Mouse (Mus musculus) lung, embryonic 16.5 days (tissue): ENCODE results near the gene Prkce. TPM values are rescaled to one million over a fixed set of nuclear protein-coding genes. Genes with fewer than 3 reads are reported as not detected.

Source experiments
- ATAC-seq: fragments of 200-750 bp; cut with Nextera tagmentation; 2 replicates; pipeline ENCODE4 v1.8.0; 2017; ENCODE audit warnings: low read depth, mild to moderate bottlenecking, moderate library complexity
- H3K27ac ChIP-seq: fragments of 300-500 bp; sonication (generic); 2 replicates; pipeline ENCODE4 v1.5.1; 2014; ENCODE audit warnings: mild to moderate bottlenecking, control low read depth, low read length
- H3K27me3 ChIP-seq: fragments of 300-500 bp; sonication (generic); 2 replicates; pipeline ENCODE4 v1.6.1; 2014; ENCODE audit warnings: low read depth, low read length, mixed read lengths; ENCODE audit not compliant: control insufficient read depth, insufficient read depth
- H3K36me3 ChIP-seq: fragments of 300-500 bp; sonication (generic); 2 replicates; pipeline ENCODE4 v1.6.1; 2014; ENCODE audit warnings: low read length; ENCODE audit not compliant: control insufficient read depth, insufficient read depth
- H3K4me1 ChIP-seq: fragments of 300-500 bp; sonication (generic); replicated peaks from 2 replicates; pipeline ENCODE4 v1.6.1; 2014; ENCODE audit warnings: low read length, mixed read lengths; ENCODE audit not compliant: control insufficient read depth, insufficient read depth
- H3K4me2 ChIP-seq: fragments of 300-500 bp; sonication (generic); 2 replicates; pipeline ENCODE4 v1.6.1; 2014; ENCODE audit warnings: low read depth, low read length, control low read depth
- H3K4me3 ChIP-seq: fragments of 300-500 bp; sonication (generic); 2 replicates; pipeline ENCODE4 v1.5.1; 2014; ENCODE audit warnings: mild to moderate bottlenecking, low read length, control low read depth
- H3K9ac ChIP-seq: fragments of 300-500 bp; sonication (generic); 2 replicates; pipeline ENCODE4 v1.6.1; 2014; ENCODE audit warnings: low read length, control low read depth
- H3K9me3 ChIP-seq: fragments of 300-500 bp; sonication (generic); 2 replicates; pipeline ENCODE4 v1.6.1; 2016; ENCODE audit warnings: low read length; ENCODE audit not compliant: control insufficient read depth
- WGBS: fragments of 180-500 bp; shearing (Covaris S2); extraction: QIAGEN DNeasy Blood & Tissue Kit; methylation state at CpG from one replicate; pipeline ENCODE4 v1.1.7; 2014; 5-methylcytosine and 5-hydroxymethylcytosine counted together
- polyA plus RNA-seq: library from polyadenylated mRNA; unstranded; fragments of >200 nt; fragmentation: Nextera tagmentation; extraction: Ambion mirVana; gene quantifications from 2 replicates; pipeline ENCODE4 v1.2.1, GENCODE M21; 2015

The Prkce gene
- polyA plus RNA-seq, 1 experiment from 2014 or later, result 4.9 TPM

DNA sequence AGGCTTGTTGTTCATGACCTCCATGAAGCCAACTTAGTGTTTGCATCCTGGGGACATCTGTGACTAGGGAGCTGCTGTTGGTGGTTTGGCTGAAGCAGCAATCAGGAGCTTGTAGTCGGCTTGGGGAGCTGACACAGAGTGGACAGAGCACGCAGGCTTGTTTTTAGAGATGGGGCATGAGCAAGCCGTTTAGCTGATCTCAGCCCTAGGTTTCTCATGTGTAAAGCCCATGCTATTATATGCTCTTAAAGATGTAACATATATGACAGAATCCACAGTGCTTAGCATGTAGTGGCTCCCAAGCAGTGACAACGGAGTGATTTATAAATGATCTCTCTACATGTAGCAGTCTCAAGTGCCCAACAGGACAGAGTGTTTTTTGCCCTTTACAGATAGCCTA is 148.3 kb downstream of the Prkce start:
- Histone ChIP-seq H3K27me3 (no peaks in the 10 kb centered on the region), H3K4me3 (no peak overlapping the region), H3K9ac (no peak overlapping the region), H3K4me1 (peaks cover 13% of the 10 kb centered on the region), H3K27ac (no peak overlapping the region), H3K4me2 (no peak overlapping the region), H3K9me3 (no peaks in the 10 kb centered on the region), H3K36me3 (no peaks in the 10 kb centered on the region)
- ATAC-seq, result no peak
- 80% methylated on average over 4 of the region's 4 CpGs for WGBS

- no peaks in the 10 kb centered on the region for H3K9me3 ChIP-seq
- no peak overlapping the region for H3K27ac ChIP-seq
- no peaks in the 10 kb centered on the region for H3K27me3 ChIP-seq
- H3K9ac ChIP-seq, result no peak overlapping the region
- H3K36me3 ChIP-seq, result no peaks in the 10 kb centered on the region
- H3K4me1 ChIP-seq, result peaks cover 13% of the 10 kb centered on the region
- no peak for ATAC-seq
- 81% methylated on average over 5 of the region's 5 CpGs for WGBS
- no peak overlapping the region for H3K4me2 ChIP-seq
- H3K4me3 ChIP-seq, result no peak overlapping the region
Measured at GRCm38 (mm10) chr17:86316771-86317170, 149.2 kb downstream of the Prkce start.

- H3K27ac ChIP-seq, result no peak overlapping the region
- H3K4me1 ChIP-seq, result peaks cover 13% of the 10 kb centered on the region
- H3K4me2 ChIP-seq, result no peak overlapping the region
- no peak overlapping the region for H3K4me3 ChIP-seq
- ATAC-seq, result no peak
- no peaks in the 10 kb centered on the region for H3K9me3 ChIP-seq
- H3K36me3 ChIP-seq, result no peaks in the 10 kb centered on the region
- H3K9ac ChIP-seq, result no peak overlapping the region
- WGBS, result 48% methylated on average over 4 of the region's 4 CpGs
- H3K27me3 ChIP-seq, result no peaks in the 10 kb centered on the region
Measured at GRCm38 (mm10) chr17:86317197-86317596, 149.6 kb downstream of the Prkce start.

DNA sequence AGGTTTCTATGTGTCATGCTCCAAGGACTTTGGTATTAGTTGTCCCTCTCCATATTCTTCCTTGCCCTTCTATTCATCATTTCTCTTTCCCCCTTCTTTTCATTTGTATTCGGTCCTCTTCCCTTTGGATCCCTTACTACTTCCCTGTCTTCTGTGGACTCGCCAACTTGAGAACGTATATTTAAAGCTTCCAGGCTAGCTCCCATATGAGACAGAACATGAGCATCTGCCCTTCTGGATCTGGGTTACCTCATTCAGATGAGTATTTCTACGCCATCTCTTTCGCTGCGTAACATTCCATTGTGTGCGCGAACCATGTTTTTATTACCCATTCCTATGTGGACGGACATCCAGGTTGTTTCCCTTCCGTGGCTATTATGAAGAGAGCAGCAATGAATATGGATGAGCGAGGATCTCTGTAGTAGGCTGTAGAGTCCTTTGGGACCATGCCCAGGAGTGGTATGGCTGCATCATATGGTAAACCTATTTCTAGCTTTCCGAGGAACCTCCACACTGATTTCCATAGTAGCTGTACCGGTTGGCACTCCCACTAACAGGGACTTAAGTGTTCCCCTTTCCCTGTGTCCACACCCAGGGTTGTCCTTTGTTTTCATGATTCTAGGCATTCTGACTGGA is 152.5 kb downstream of the Prkce start:
- Histone ChIP-seq H3K9me3 (no peaks in the 10 kb centered on the region), H3K27ac (no peak overlapping the region), H3K27me3 (no peaks in the 10 kb centered on the region), H3K4me2 (no peak overlapping the region), H3K9ac (no peak overlapping the region), H3K4me1 (peaks cover 5% of the 10 kb centered on the region; the same call in 1 of the 2 replicates), H3K4me3 (no peak overlapping the region), H3K36me3 (no peaks in the 10 kb centered on the region)
- 94% methylated on average over 13 of the region's 13 CpGs for WGBS
- no peak for ATAC-seq

DNA sequence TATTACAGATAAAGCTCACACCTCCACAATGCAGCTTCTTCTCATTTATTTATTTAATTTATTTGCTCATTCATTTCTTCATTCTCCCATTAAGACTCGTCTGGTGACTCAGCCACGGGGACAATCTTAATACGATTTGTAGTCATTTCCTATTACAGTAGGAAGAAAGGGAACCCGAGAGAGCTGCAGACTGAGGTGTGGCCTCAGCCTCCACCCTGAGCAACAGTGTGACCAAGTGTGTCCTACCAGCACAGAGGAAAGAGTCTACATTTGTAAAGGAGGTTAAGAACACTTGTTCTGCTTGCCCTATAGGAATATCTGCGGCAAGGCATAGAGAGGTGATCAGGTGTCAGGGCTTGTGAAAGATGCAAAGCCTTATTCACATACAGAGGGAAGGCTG is 155.3 kb downstream of the Prkce start:
- H3K4me3 ChIP-seq, result no peak overlapping the region
- H3K9ac ChIP-seq, result no peak overlapping the region
- WGBS, result 52% methylated on average over 5 of the region's 5 CpGs
- H3K4me2 ChIP-seq, result no peak overlapping the region
- no peaks in the 10 kb centered on the region for H3K36me3 ChIP-seq
- H3K4me1 ChIP-seq, result peaks cover 5% of the 10 kb centered on the region; the same call in 1 of the 2 replicates
- ATAC-seq, result no peak
- H3K9me3 ChIP-seq, result no peaks in the 10 kb centered on the region
- H3K27me3 ChIP-seq, result no peaks in the 10 kb centered on the region
- H3K27ac ChIP-seq, result no peak overlapping the region

GRCm38 (mm10) chr17:86323310-86323709 is 155.7 kb downstream of the Prkce start:
- no peaks in the 10 kb centered on the region for H3K27me3 ChIP-seq
- H3K27ac ChIP-seq, result no peak overlapping the region
- no peaks in the 10 kb centered on the region for H3K9me3 ChIP-seq
- no peak overlapping the region for H3K4me3 ChIP-seq
- no peak overlapping the region for H3K9ac ChIP-seq
- 43% methylated on average over 4 of the region's 4 CpGs for WGBS
- no peak for ATAC-seq
- no peak overlapping the region for H3K4me2 ChIP-seq
- no peaks in the 10 kb centered on the region for H3K36me3 ChIP-seq
- H3K4me1 ChIP-seq, result peaks cover 5% of the 10 kb centered on the region; the same call in 1 of the 2 replicates

GRCm38 (mm10) chr17:86323909-86324686 is 156.5 kb downstream of the Prkce start:
- no peak overlapping the region for H3K4me3 ChIP-seq
- no peaks in the 10 kb centered on the region for H3K9me3 ChIP-seq
- no peak overlapping the region for H3K27ac ChIP-seq
- peaks cover 11% of the 10 kb centered on the region for H3K4me1 ChIP-seq
- H3K4me2 ChIP-seq, result no peak overlapping the region
- H3K36me3 ChIP-seq, result no peaks in the 10 kb centered on the region
- 44% methylated on average over 6 of the region's 6 CpGs for WGBS
- H3K9ac ChIP-seq, result no peak overlapping the region
- no peaks in the 10 kb centered on the region for H3K27me3 ChIP-seq
- ATAC-seq, result no peak

- WGBS, result 75% methylated on average over 7 of the region's 7 CpGs
- Histone ChIP-seq H3K4me3 (no peak overlapping the region), H3K4me2 (no peak overlapping the region), H3K27me3 (no peaks in the 10 kb centered on the region), H3K27ac (no peak overlapping the region), H3K9ac (no peak overlapping the region), H3K4me1 (peaks cover 18% of the 10 kb centered on the region), H3K9me3 (no peaks in the 10 kb centered on the region), H3K36me3 (no peaks in the 10 kb centered on the region)
- no peak for ATAC-seq
Measured at GRCm38 (mm10) chr17:86324756-86325155, 157.2 kb downstream of the Prkce start.

- Histone ChIP-seq H3K27me3 (no peaks in the 10 kb centered on the region), H3K4me2 (no peak overlapping the region), H3K36me3 (no peaks in the 10 kb centered on the region), H3K27ac (no peak overlapping the region), H3K9me3 (no peaks in the 10 kb centered on the region), H3K4me3 (no peak overlapping the region), H3K9ac (no peak overlapping the region), H3K4me1 (peaks cover 22% of the 10 kb centered on the region)
- WGBS, result 84% methylated on average over 10 of the region's 10 CpGs
- ATAC-seq, result no peak
Measured at GRCm38 (mm10) chr17:86325317-86325716, 157.7 kb downstream of the Prkce start.
